Comparison of ENCODE assay signal across 9 mouse cellular contexts in the genomic region with DNA sequence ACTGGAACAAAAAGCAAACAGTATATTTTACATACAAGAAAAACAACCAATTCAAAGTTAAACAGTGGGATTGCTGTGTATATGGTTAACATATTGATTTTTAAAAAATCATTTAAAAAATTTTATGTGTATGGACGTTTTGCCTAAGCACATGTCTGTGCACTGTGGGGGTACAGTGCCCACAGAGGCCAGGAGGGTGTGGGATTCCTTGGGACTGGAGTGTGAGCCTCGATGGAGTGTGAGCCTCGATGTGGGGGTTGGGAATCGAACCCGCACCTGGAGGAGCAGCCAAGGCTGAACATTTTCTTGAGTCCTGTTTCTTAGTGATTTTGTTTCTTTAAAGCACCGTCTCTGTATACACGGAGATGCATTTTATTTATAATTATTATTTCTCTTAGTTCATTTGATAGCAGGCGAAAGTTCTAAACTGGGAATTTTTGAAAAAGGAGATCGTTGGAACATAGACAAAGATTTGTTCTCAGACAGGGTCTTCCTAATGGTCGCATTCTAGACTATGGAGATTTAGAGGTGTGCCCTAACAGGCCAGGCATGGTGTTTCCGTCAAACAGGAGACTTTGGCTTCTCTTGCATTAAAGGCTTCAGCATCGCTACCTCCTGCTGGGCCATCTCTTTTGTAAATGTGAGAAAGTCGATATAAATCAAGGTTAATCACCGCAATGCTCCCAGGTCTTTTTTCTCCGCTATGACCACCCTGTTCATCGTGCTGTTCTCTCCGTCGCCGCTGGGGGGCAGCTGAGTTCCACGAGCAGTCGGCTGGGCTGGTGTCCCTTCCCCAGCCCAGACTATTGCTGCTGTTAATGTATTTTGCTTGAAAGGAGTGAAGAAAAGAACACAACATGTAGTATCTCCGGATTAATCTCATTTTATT. TPM values are rescaled to one million over a fixed set of nuclear protein-coding genes. Genes with fewer than 3 reads are reported as not detected.
DNase-seq lines count a peak whose midpoint lies in the region; ATAC-seq lines count a peak whose summit lies in the region.
"Had no signal": no experiment of that assay in that cellular context is flagged by ENCODE, and none has a peak within 500 bp of the region (broad histone marks: within the 10 kb centered on the region; RNA-seq: fewer than 3 reads in every experiment).

No protein-coding gene starts in this region.

- DNase-seq in NIH3T3 (ENCODE audit: low read depth), result peak; percentile 65
- peak; percentile 54 for DNase-seq in cerebellum, adult 9-10 months
- peak; percentile 25 to 79 for DNase-seq in frontal cortex, postnatal 10 days (ENCODE audit: low spot score in 2 of 2)
- DNase-seq in layer of hippocampus, postnatal 10 days (ENCODE audit: low spot score in 2 of 2), result peak; percentile 91 to 92
- DNase-seq in right cerebral cortex, postnatal 14 days, result peak; percentile 82
- peak; percentile 30 to 56 for DNase-seq in urinary bladder, postnatal 36 days (ENCODE audit: low spot score in 2 of 2)

- H3K27me3 ChIP-seq in hindbrain, embryonic 12.5 days, result peaks cover 6% of the 10 kb centered on the region; the same call in 1 of the 2 replicates
- H3K27me3 ChIP-seq: liver, embryonic 15.5 days had no signal

- H3K4me3 ChIP-seq in hindbrain, embryonic 12.5 days, result no peak overlapping the region
- H3K4me3 ChIP-seq: liver, embryonic 15.5 days had no signal

- no peaks in the 10 kb centered on the region for H3K36me3 ChIP-seq in hindbrain, embryonic 12.5 days
- H3K36me3 ChIP-seq: liver, embryonic 15.5 days had no signal

- no peak overlapping the region for H3K9ac ChIP-seq in hindbrain, embryonic 12.5 days
- H3K9ac ChIP-seq: liver, embryonic 15.5 days had no signal

- H3K9me3 ChIP-seq in hindbrain, embryonic 12.5 days (replicated peaks), result no peaks in the 10 kb centered on the region
- H3K9me3 ChIP-seq: liver, embryonic 15.5 days had no signal

- no peaks in the 10 kb centered on the region for H3K4me1 ChIP-seq in hindbrain, embryonic 12.5 days
- H3K4me1 ChIP-seq: liver, embryonic 15.5 days had no signal

- peak overlapping the region; percentile 29 for H3K4me2 ChIP-seq in hindbrain, embryonic 12.5 days (replicated peaks)
- H3K4me2 ChIP-seq: liver, embryonic 15.5 days had no signal

- WGBS in hindbrain, embryonic 12.5 days, result 28% methylated on average over 22 of the region's 22 CpGs

- H3K27ac ChIP-seq in hindbrain, embryonic 12.5 days, result no peak overlapping the region
- H3K27ac ChIP-seq: liver, embryonic 15.5 days had no signal

- peak; percentile 71; the same call in 1 of the 2 replicates for ATAC-seq in hindbrain, embryonic 12.5 days (ENCODE audit: low FRiP score)
- peak; percentile 87 for ATAC-seq in megakaryocyte-erythroid progenitor cell, adult 5-6 weeks (replicated peaks; ENCODE audit: low FRiP score, low TSS enrichment, poor library complexity, severe bottlenecking)

RNA-seq across cellular contexts. Expression of gene Dnah5, which starts 15.8 kb away (rescaled TPM):
- polyA plus RNA-seq in hindbrain, embryonic 12.5 days (2016; fragmentation: Nextera tagmentation; extraction: Ambion mirVana), result 0.13 and 0.17 TPM in 2 replicates
- total RNA-seq in layer of hippocampus, postnatal 10 days (2021), result 1 to 10 TPM; 3.7 to 4.7 TPM
- not detected in 2 replicates for total RNA-seq in megakaryocyte-erythroid progenitor cell, adult 5-6 weeks (2014; fragmentation: Nextera tagmentation)
- total RNA-seq in megakaryocyte-erythroid progenitor cell, adult 5-6 weeks (2017), result not detected in 2 replicates
- polyA plus RNA-seq: liver, embryonic 15.5 days had no signal

Comparison
In these comparisons a context has a peak if more than half of its experiments do, and no peak if none do; other contexts are left out.
1. RNA of gene Dnah5, which starts 15.8 kb away (total RNA-seq): 3.7 to 4.7 TPM in layer of hippocampus, postnatal 10 days; not detected in megakaryocyte-erythroid progenitor cell, adult 5-6 weeks; every median in the first group is over 4 times any median in the second.
2. Peak in every context shown above with its lines, with median percentiles within 50 percentile points of each other: DNase-seq.